Mouse (Mus musculus): ENCODE data around the gene Zfp719. TPM values are rescaled to one million over a fixed set of nuclear protein-coding genes. Genes with fewer than 3 reads are reported as not detected.

Zfp719 gene
- total and polyA plus RNA-seq, 2 experiments from 2014 or later, result 4.7 to 11.6 TPM

DNA sequence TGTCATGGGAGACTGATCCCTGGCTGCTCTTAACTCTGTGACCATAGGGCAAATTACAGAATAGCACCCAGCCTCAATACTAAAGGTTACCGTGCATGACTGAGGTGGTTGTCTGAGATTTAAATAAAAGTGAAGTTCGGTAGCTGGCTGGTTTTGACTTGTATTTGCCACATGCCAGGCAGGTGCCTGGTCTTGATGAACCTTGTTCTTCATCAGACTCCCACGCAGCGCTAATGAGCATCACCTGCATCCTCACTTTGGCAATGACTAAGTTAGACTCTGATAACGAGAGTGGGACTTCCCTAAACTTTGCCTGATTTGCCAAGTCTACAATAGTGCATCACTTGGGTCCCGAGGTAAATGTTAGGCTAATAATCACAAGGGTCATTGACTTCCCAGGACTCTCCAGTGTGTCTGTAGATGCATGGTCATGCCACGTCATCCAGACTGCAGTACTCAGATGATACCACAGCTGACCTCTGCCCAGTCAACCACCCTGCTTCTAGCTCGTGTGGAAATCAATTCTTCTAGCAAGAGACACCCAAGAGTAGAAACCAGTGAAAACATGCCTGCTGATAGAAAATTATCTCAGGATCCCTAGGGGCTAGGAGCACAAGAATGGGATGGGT, 46.5 kb downstream of the Zfp719 start:
- WGBS, result 87% methylated on average over 8 of the region's 8 CpGs
- no peak for TF ChIP-seq CTCF (IDR thresholded peaks at IDR 0.05; ENCODE audit: low read depth)

DNA sequence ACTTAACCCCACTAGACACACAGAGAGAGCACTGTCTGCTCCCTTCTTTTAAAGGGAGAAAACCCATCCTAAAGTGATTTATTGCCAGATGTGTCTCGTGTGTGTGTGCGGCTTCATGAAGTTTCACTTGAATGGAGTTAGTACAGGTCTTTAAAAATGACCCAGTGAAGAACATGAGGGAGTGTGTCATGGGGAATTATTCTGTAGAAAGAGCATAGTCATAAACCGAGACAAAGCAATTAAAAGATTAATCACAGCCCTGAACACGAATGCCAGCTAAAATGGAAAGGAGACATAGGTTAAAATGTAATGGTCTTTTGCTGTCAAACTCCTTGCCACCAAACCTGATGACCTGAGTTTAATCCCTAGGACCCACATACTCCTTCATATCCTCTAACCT, 54.5 kb downstream of the Zfp719 start:
- WGBS, result 71% methylated on average over 4 of the region's 4 CpGs

More for the DNA sequence above, 46.5 kb downstream of the Zfp719 start:
- no peak for ATAC-seq
- Histone ChIP-seq H3K4me1 (ENCODE audit: insufficient read depth, low read length) (no peaks in the 10 kb centered on the region), H3K27ac (no peak overlapping the region), H3K4me3 (ENCODE audit: low read length) (no peak overlapping the region), H3K4me2 (ENCODE audit: low read depth, low read length) (no peak overlapping the region), H3K36me3 (ENCODE audit: insufficient read depth, low read length) (no peaks in the 10 kb centered on the region), H3K27me3 (ENCODE audit: insufficient read depth, low read length) (no peaks in the 10 kb centered on the region), H3K9ac (replicated peaks; ENCODE audit: low read length) (no peak overlapping the region), H3K9me3 (ENCODE audit: low read length) (no peaks in the 10 kb centered on the region)
- no peak for DNase-seq (ENCODE audit: low spot score)

DNA sequence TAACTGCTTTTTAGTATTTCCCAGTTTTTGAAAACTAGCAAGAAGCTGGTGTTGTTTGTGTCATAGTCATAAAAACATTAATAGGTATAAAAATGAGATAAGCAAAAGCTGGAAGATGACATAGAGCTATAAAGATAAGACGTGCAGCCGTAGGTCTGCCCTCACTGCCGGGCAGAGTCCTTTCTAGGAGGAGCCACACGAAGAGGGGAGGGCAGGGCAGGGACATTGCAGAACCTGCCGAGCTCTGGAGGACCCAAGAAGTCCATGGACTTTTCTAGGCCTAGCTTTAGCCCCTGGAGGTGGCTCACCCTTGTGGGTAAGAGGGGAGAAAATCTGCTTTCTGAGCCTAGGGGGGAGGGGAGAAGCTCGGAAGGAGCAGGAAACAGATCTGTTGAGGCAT, 55.1 kb downstream of the Zfp719 start, which contains the start of gene Ceacam18:
Gene Ceacam18, plus strand, starts transcription at position 208 of the 400 bp plus-strand sequence.
- Histone ChIP-seq H3K9me3 (ENCODE audit: low read length) (no peaks in the 10 kb centered on the region), H3K4me3 (ENCODE audit: low read length) (no peak within 1 kb of the TSS), H3K4me2 (ENCODE audit: low read depth, low read length) (no peak within 1 kb of the TSS), H3K9ac (replicated peaks; ENCODE audit: low read length) (no peak within 1 kb of the TSS), H3K36me3 (ENCODE audit: insufficient read depth, low read length) (no peaks in the 10 kb centered on the region), H3K27ac (no peak within 1 kb of the TSS), H3K4me1 (ENCODE audit: insufficient read depth, low read length) (no peaks in the 10 kb centered on the region), H3K27me3 (ENCODE audit: insufficient read depth, low read length) (no peaks in the 10 kb centered on the region)
- DNase-seq (ENCODE audit: low spot score), result no peak
- 79% methylated on average over 6 of the region's 6 CpGs for WGBS
- no peak for ATAC-seq
- no peak for TF ChIP-seq CTCF (IDR thresholded peaks at IDR 0.05; ENCODE audit: low read depth)

More for the DNA sequence above, 54.5 kb downstream of the Zfp719 start:
- no peak for TF ChIP-seq CTCF (IDR thresholded peaks at IDR 0.05; ENCODE audit: low read depth)
- H3K36me3 ChIP-seq (ENCODE audit: insufficient read depth, low read length), result no peaks in the 10 kb centered on the region
- no peaks in the 10 kb centered on the region for H3K9me3 ChIP-seq (ENCODE audit: low read length)
- H3K4me2 ChIP-seq (ENCODE audit: low read depth, low read length), result no peak overlapping the region
- no peak overlapping the region for H3K4me3 ChIP-seq (ENCODE audit: low read length)
- H3K4me1 ChIP-seq (ENCODE audit: insufficient read depth, low read length), result no peaks in the 10 kb centered on the region
- DNase-seq (ENCODE audit: low spot score) (no peak), ATAC-seq (no peak)
- H3K9ac ChIP-seq (replicated peaks; ENCODE audit: low read length), result no peak overlapping the region
- no peaks in the 10 kb centered on the region for H3K27me3 ChIP-seq (ENCODE audit: insufficient read depth, low read length)
- no peak overlapping the region for H3K27ac ChIP-seq

DNA sequence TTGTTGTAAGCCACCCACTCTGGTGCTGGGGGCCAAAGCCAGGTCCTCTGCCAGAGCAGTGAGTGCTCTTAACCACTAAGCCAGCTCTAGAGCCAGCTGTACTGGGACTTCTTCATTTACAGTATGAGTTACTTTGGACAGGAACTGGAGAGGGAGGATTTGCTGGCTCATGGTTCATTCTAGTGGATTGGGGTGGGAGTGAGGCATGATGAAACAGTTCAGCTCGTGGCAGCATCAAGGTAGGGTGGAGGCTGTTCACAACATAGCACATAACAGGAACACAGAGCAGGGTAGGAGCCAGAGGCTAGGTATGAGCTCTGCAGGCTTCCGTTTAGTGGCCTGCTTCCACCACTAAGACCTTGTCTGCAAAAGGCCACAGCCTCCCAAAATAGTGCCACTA, 56.8 kb downstream of the Zfp719 start:
- Histone ChIP-seq H3K9me3 (ENCODE audit: low read length) (no peaks in the 10 kb centered on the region), H3K36me3 (ENCODE audit: insufficient read depth, low read length) (no peaks in the 10 kb centered on the region), H3K9ac (replicated peaks; ENCODE audit: low read length) (no peak overlapping the region), H3K4me2 (ENCODE audit: low read depth, low read length) (no peak overlapping the region), H3K4me1 (ENCODE audit: insufficient read depth, low read length) (no peaks in the 10 kb centered on the region), H3K27ac (no peak overlapping the region), H3K4me3 (ENCODE audit: low read length) (no peak overlapping the region), H3K27me3 (ENCODE audit: insufficient read depth, low read length) (no peaks in the 10 kb centered on the region)
- WGBS, result 71% methylated on average over 2 of the region's 2 CpGs
- no peak for DNase-seq (ENCODE audit: low spot score)
- no peak for ATAC-seq
- TF ChIP-seq CTCF (IDR thresholded peaks at IDR 0.05; ENCODE audit: low read depth), result no peak

DNA sequence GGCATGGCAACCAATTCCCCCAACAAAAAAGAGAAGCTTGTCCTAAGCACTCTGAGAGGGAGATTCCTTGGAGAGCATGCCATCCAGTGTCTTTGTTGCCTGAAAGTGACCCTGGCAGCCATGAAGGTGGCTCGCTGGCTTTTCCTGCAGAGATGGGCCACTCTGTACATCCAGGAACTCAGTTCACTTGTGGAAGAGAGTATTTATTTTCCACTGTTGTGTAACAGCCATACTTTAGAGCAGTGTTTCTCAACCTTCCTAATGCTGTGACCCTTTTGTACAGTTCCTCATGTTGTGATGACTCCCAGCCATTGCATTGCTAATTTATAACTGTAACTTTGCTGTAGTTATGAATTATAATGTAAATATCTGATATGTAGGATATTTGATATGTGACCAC, 57.7 kb downstream of the Zfp719 start:
- 57% methylated on average over 1 of the region's 1 CpGs for WGBS
- no peak for TF ChIP-seq CTCF (IDR thresholded peaks at IDR 0.05; ENCODE audit: low read depth)
- Histone ChIP-seq H3K4me2 (ENCODE audit: low read depth, low read length) (no peak overlapping the region), H3K4me3 (ENCODE audit: low read length) (no peak overlapping the region), H3K27me3 (ENCODE audit: insufficient read depth, low read length) (no peaks in the 10 kb centered on the region), H3K4me1 (ENCODE audit: insufficient read depth, low read length) (no peaks in the 10 kb centered on the region), H3K36me3 (ENCODE audit: insufficient read depth, low read length) (no peaks in the 10 kb centered on the region), H3K27ac (no peak overlapping the region), H3K9ac (replicated peaks; ENCODE audit: low read length) (no peak overlapping the region), H3K9me3 (ENCODE audit: low read length) (no peaks in the 10 kb centered on the region)
- no peak for DNase-seq (ENCODE audit: low spot score)
- ATAC-seq, result no peak

DNA sequence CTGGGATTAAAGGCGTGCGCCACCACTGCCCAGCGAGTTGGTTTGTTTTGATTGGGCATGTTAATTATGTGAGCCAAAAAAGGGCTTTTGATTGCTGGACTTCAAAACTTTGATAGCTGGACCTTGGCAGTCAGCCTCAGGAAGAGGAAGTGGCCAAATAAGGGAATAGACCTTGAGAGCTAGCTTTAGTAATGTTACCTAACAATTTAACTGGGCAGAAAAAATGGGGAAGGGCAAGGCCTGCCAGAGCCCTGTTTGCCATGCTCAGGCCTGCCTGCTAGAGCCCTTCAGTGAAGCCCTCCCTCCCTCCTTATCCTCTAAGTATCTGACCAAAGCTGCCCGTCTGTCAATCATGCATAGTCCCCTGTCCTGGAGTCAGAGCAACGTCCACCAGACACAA, 63.2 kb downstream of the Zfp719 start:
- Histone ChIP-seq H3K9ac (replicated peaks; ENCODE audit: low read length) (no peak overlapping the region), H3K4me1 (ENCODE audit: insufficient read depth, low read length) (no peaks in the 10 kb centered on the region), H3K27ac (no peak overlapping the region), H3K4me3 (ENCODE audit: low read length) (no peak overlapping the region), H3K36me3 (ENCODE audit: insufficient read depth, low read length) (no peaks in the 10 kb centered on the region), H3K9me3 (ENCODE audit: low read length) (no peaks in the 10 kb centered on the region), H3K27me3 (ENCODE audit: insufficient read depth, low read length) (no peaks in the 10 kb centered on the region), H3K4me2 (ENCODE audit: low read depth, low read length) (no peak overlapping the region)
- TF ChIP-seq CTCF (IDR thresholded peaks at IDR 0.05; ENCODE audit: low read depth), result no peak
- ATAC-seq (no peak), DNase-seq (ENCODE audit: low spot score) (no peak)
- WGBS, result 83% methylated on average over 5 of the region's 5 CpGs

Other genes starting within 250 kb of the Zfp719 start
- gene Siglecf, start 228.3 kb upstream of the Zfp719 start, total RNA-seq (2014; rRNA removed), result not detected in 2 replicates
- gene Siglecf, start 228.3 kb upstream of the Zfp719 start, polyA plus RNA-seq (2015; fragmentation: Nextera tagmentation; extraction: Ambion mirVana), result 0.26 and 0.30 TPM in 2 replicates
- gene Siglecg, start 171.4 kb upstream of the Zfp719 start, total RNA-seq (2014; rRNA removed), result 0.22 TPM in 1 of 2 replicates, not detected in the other
- not detected in 2 replicates for gene Siglecg, start 171.4 kb upstream of the Zfp719 start, polyA plus RNA-seq (2015; fragmentation: Nextera tagmentation; extraction: Ambion mirVana)
- gene Lim2, start 151.9 kb upstream of the Zfp719 start, total RNA-seq (2014; rRNA removed), result not detected in 2 replicates
- not detected in 2 replicates for gene Lim2, start 151.9 kb upstream of the Zfp719 start, polyA plus RNA-seq (2015; fragmentation: Nextera tagmentation; extraction: Ambion mirVana)
- not detected in 2 replicates for gene Nkg7, start 142.5 kb upstream of the Zfp719 start, total RNA-seq (2014; rRNA removed)
- 0.28 TPM in 1 of 2 replicates, not detected in the other for gene Nkg7, start 142.5 kb upstream of the Zfp719 start, polyA plus RNA-seq (2015; fragmentation: Nextera tagmentation; extraction: Ambion mirVana)
- gene Cldnd2, start 138.8 kb upstream of the Zfp719 start, total RNA-seq (2014; rRNA removed), result not detected in 2 replicates
- gene Cldnd2, start 138.8 kb upstream of the Zfp719 start, polyA plus RNA-seq (2015; fragmentation: Nextera tagmentation; extraction: Ambion mirVana), result not detected in 2 replicates
- 42.1 and 42.9 TPM in 2 replicates for gene Etfb, start 135.5 kb upstream of the Zfp719 start, total RNA-seq (2014; rRNA removed)
- 148 and 149 TPM in 2 replicates for gene Etfb, start 135.5 kb upstream of the Zfp719 start, polyA plus RNA-seq (2015; fragmentation: Nextera tagmentation; extraction: Ambion mirVana)
- 2.6 TPM in 1 of 2 replicates, not detected in the other for gene Gm45233, start 135.5 kb upstream of the Zfp719 start, total RNA-seq (2014; rRNA removed)
- gene Gm45233, start 135.5 kb upstream of the Zfp719 start, polyA plus RNA-seq (2015; fragmentation: Nextera tagmentation; extraction: Ambion mirVana), result 0.43 and 0.83 TPM in 2 replicates
- 15.8 and 20.1 TPM in 2 replicates for gene Vsig10l, start 116.5 kb upstream of the Zfp719 start, total RNA-seq (2014; rRNA removed)
- 23.1 and 25.8 TPM in 2 replicates for gene Vsig10l, start 116.5 kb upstream of the Zfp719 start, polyA plus RNA-seq (2015; fragmentation: Nextera tagmentation; extraction: Ambion mirVana)
- 64.7 and 69.9 TPM in 2 replicates for gene Iglon5, start 89.5 kb upstream of the Zfp719 start, total RNA-seq (2014; rRNA removed)
- gene Iglon5, start 89.5 kb upstream of the Zfp719 start, polyA plus RNA-seq (2015; fragmentation: Nextera tagmentation; extraction: Ambion mirVana), result 8.0 and 8.6 TPM in 2 replicates
- gene 4931406B18Rik, start 73.7 kb upstream of the Zfp719 start, total RNA-seq (2014; rRNA removed), result 0.05 TPM in 1 of 2 replicates, not detected in the other
- gene 4931406B18Rik, start 73.7 kb upstream of the Zfp719 start, polyA plus RNA-seq (2015; fragmentation: Nextera tagmentation; extraction: Ambion mirVana), result not detected in 2 replicates
- 1.4 and 2.0 TPM in 2 replicates for gene Cd33, start 35.2 kb upstream of the Zfp719 start, total RNA-seq (2014; rRNA removed)
- 1.8 and 2.0 TPM in 2 replicates for gene Cd33, start 35.2 kb upstream of the Zfp719 start, polyA plus RNA-seq (2015; fragmentation: Nextera tagmentation; extraction: Ambion mirVana)
- gene Zfp658, start 17.4 kb upstream of the Zfp719 start, total RNA-seq (2014; rRNA removed), result 8.0 and 8.3 TPM in 2 replicates
- gene Zfp658, start 17.4 kb upstream of the Zfp719 start, polyA plus RNA-seq (2015; fragmentation: Nextera tagmentation; extraction: Ambion mirVana), result 2.5 and 3.3 TPM in 2 replicates
- gene Zfp819, start 27.6 kb downstream of the Zfp719 start, total RNA-seq (2014; rRNA removed), result 1.0 TPM in 1 of 2 replicates, not detected in the other
- gene Zfp819, start 27.6 kb downstream of the Zfp719 start, polyA plus RNA-seq (2015; fragmentation: Nextera tagmentation; extraction: Ambion mirVana), result 0.40 and 0.62 TPM in 2 replicates
- not detected in 2 replicates for gene Ceacam18, start 55.1 kb downstream of the Zfp719 start, total RNA-seq (2014; rRNA removed)
- gene Ceacam18, start 55.1 kb downstream of the Zfp719 start, polyA plus RNA-seq (2015; fragmentation: Nextera tagmentation; extraction: Ambion mirVana), result 0.08 TPM in 1 of 2 replicates, not detected in the other
- gene Siglece, start 80.6 kb downstream of the Zfp719 start, total RNA-seq (2014; rRNA removed), result not detected in 2 replicates
- 0.40 and 0.48 TPM in 2 replicates for gene Siglece, start 80.6 kb downstream of the Zfp719 start, polyA plus RNA-seq (2015; fragmentation: Nextera tagmentation; extraction: Ambion mirVana)
- 32.4 and 36.4 TPM in 2 replicates for gene Ctu1, start 92.4 kb downstream of the Zfp719 start, total RNA-seq (2014; rRNA removed)
- 14.5 and 14.7 TPM in 2 replicates for gene Ctu1, start 92.4 kb downstream of the Zfp719 start, polyA plus RNA-seq (2015; fragmentation: Nextera tagmentation; extraction: Ambion mirVana)
- gene Klk14, start 110.8 kb downstream of the Zfp719 start, total RNA-seq (2014; rRNA removed), result not detected in 2 replicates
- not detected in 2 replicates for gene Klk14, start 110.8 kb downstream of the Zfp719 start, polyA plus RNA-seq (2015; fragmentation: Nextera tagmentation; extraction: Ambion mirVana)
- not detected in 2 replicates for gene Klk13, start 133.0 kb downstream of the Zfp719 start, total RNA-seq (2014; rRNA removed)
- 0.10 and 0.32 TPM in 2 replicates for gene Klk13, start 133.0 kb downstream of the Zfp719 start, polyA plus RNA-seq (2015; fragmentation: Nextera tagmentation; extraction: Ambion mirVana)
- not detected in 2 replicates for gene Klk12, start 189.3 kb downstream of the Zfp719 start, total RNA-seq (2014; rRNA removed)
- gene Klk12, start 189.3 kb downstream of the Zfp719 start, polyA plus RNA-seq (2015; fragmentation: Nextera tagmentation; extraction: Ambion mirVana), result not detected in 2 replicates
- not detected in 2 replicates for gene Klk11, start 195.0 kb downstream of the Zfp719 start, total RNA-seq (2014; rRNA removed)
- gene Klk11, start 195.0 kb downstream of the Zfp719 start, polyA plus RNA-seq (2015; fragmentation: Nextera tagmentation; extraction: Ambion mirVana), result not detected in 2 replicates
- 0.25 TPM in 1 of 2 replicates, not detected in the other for gene Klk10, start 201.4 kb downstream of the Zfp719 start, total RNA-seq (2014; rRNA removed)
- 0.14 and 0.30 TPM in 2 replicates for gene Klk10, start 201.4 kb downstream of the Zfp719 start, polyA plus RNA-seq (2015; fragmentation: Nextera tagmentation; extraction: Ambion mirVana)
- not detected in 2 replicates for gene Klk9, start 212.3 kb downstream of the Zfp719 start, total RNA-seq (2014; rRNA removed)
- gene Klk9, start 212.3 kb downstream of the Zfp719 start, polyA plus RNA-seq (2015; fragmentation: Nextera tagmentation; extraction: Ambion mirVana), result 0.20 TPM in 1 of 2 replicates, not detected in the other
- 9.5 and 11.3 TPM in 2 replicates for gene Klk8, start 218.0 kb downstream of the Zfp719 start, total RNA-seq (2014; rRNA removed)
- 10.8 and 12.5 TPM in 2 replicates for gene Klk8, start 218.0 kb downstream of the Zfp719 start, polyA plus RNA-seq (2015; fragmentation: Nextera tagmentation; extraction: Ambion mirVana)
- gene Klk7, start 231.7 kb downstream of the Zfp719 start, total RNA-seq (2014; rRNA removed), result not detected in 2 replicates
- gene Klk7, start 231.7 kb downstream of the Zfp719 start, polyA plus RNA-seq (2015; fragmentation: Nextera tagmentation; extraction: Ambion mirVana), result 0.09 and 0.19 TPM in 2 replicates
- gene Klk6, start 244.9 kb downstream of the Zfp719 start, total RNA-seq (2014; rRNA removed), result not detected in 2 replicates
- not detected in 2 replicates for gene Klk6, start 244.9 kb downstream of the Zfp719 start, polyA plus RNA-seq (2015; fragmentation: Nextera tagmentation; extraction: Ambion mirVana)